Mouse (Mus musculus): Measurements from ENCODE around the gene Bscl2.

DNA sequence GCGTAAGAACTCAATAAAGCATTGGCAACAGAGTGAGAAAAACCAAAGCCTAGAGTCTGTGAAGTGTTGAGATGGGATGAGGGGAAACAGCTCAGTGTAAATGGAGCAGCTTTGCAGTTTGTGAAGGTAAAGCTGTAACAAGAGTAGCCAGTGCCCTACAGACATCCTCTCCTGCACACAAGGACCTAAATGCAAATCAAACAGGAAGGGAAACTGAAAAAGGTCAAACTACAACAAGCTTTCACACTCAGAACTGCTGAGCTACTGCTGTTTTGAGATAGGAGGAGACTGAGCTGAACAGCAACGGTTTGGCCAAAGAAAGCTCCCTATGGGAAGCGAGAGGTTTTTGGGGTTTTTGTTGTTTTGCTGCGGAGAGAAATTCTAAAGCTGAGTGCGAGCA, 30.5 kb upstream of the Bscl2 start:
- TF ChIP-seq CTCF (conservative IDR thresholded peaks at IDR 0.05; ENCODE audit: insufficient read depth, insufficient read length, low read depth, low read length) (no peak), POLR2A (IDR thresholded peaks at IDR 0.05; ENCODE audit: low read depth, low read length) (no peak)
